Mouse (Mus musculus) naive thymus-derived CD4-positive, alpha-beta T cell, adult 2 months (primary cell): Measurements from ENCODE around the gene Tmem200b.

Experiments
- DNase-seq: peaks from one replicate; pipeline ENCODE4 v3.0.0-alpha.2; 2011; ENCODE audit warnings: low read depth

Tmem200b gene

GRCm38 (mm10) chr4:131910237-131910994, 11.2 kb upstream of the Tmem200b start:
- DNase-seq = no peak

GRCm38 (mm10) chr4:131911521-131911920, 10.1 kb upstream of the Tmem200b start:
- DNase-seq = no peak

- no peak for DNase-seq
Observed at GRCm38 (mm10) chr4:131913526-131913925, 8.0 kb upstream of the Tmem200b start.

- no peak for DNase-seq
Observed at GRCm38 (mm10) chr4:131914046-131914643, 7.4 kb upstream of the Tmem200b start.

GRCm38 (mm10) chr4:131914891-131915469, 6.6 kb upstream of the Tmem200b start:
- no peak for DNase-seq

GRCm38 (mm10) chr4:131915821-131916328, 5.7 kb upstream of the Tmem200b start:
- no peak for DNase-seq

- DNase-seq = peak; percentile 78
Observed at GRCm38 (mm10) chr4:131916425-131916824, 5.1 kb upstream of the Tmem200b start.

GRCm38 (mm10) chr4:131917010-131917555, 4.5 kb upstream of the Tmem200b start:
- DNase-seq = no peak

- no peak for DNase-seq
Observed at GRCm38 (mm10) chr4:131918026-131918533, 3.5 kb upstream of the Tmem200b start.

GRCm38 (mm10) chr4:131918711-131919500, 2.7 kb upstream of the Tmem200b start:
- no peak for DNase-seq

- no peak for DNase-seq
Observed at GRCm38 (mm10) chr4:131919506-131920140, 1.9 kb upstream of the Tmem200b start.

- DNase-seq = no peak
Observed at GRCm38 (mm10) chr4:131920141-131920594, 1.4 kb upstream of the Tmem200b start.

GRCm38 (mm10) chr4:131920595-131921351, 798 bp upstream of the Tmem200b start:
- DNase-seq = no peak

GRCm38 (mm10) chr4:131922404-131922803, 833 bp downstream of the Tmem200b start:
- DNase-seq = no peak

- no peak for DNase-seq
Observed at GRCm38 (mm10) chr4:131924096-131924810, 2.7 kb downstream of the Tmem200b start.

- DNase-seq = no peak
Observed at GRCm38 (mm10) chr4:131929146-131929545, 7.6 kb downstream of the Tmem200b start.

GRCm38 (mm10) chr4:131939459-131939858, 17.9 kb downstream of the Tmem200b start:
- DNase-seq = no peak

GRCm38 (mm10) chr4:131940846-131941245, 19.3 kb downstream of the Tmem200b start:
- no peak for DNase-seq

GRCm38 (mm10) chr4:131947848-131948247, 26.3 kb downstream of the Tmem200b start:
- DNase-seq = no peak

GRCm38 (mm10) chr4:131949903-131950302, 28.3 kb downstream of the Tmem200b start:
- DNase-seq = no peak
